Mouse (Mus musculus): ENCODE data around the gene Hist1h2ak. TPM values are rescaled to one million over a fixed set of nuclear protein-coding genes. Genes with fewer than 3 reads are reported as not detected.
"Not testable (repeated sequence)": the region's sequence is repeated elsewhere in the genome, so short reads cannot be mapped to it uniquely, and the experiment has no call there.

The Hist1h2ak gene
- total RNA-seq, 1 experiment from 2014 or later, result 599 TPM

- no peak for ATAC-seq (replicated peaks in 1 of 2; ENCODE audit: insufficient read depth in 1 of 2, low FRiP score in 2 of 2, low TSS enrichment in 1 of 2, low read depth in 1 of 2, poor library complexity in 2 of 2, severe bottlenecking in 2 of 2)
These were observed 24.1 kb downstream of the Hist1h2ak start for GRCm38 (mm10) chr13:21729544-21729943.

GRCm38 (mm10) chr13:21727948-21728572 lies 25.6 kb downstream of the Hist1h2ak start:
- no peak for ATAC-seq (replicated peaks in 1 of 2; ENCODE audit: insufficient read depth in 1 of 2, low FRiP score in 2 of 2, low TSS enrichment in 1 of 2, low read depth in 1 of 2, poor library complexity in 2 of 2, severe bottlenecking in 2 of 2)

DNA sequence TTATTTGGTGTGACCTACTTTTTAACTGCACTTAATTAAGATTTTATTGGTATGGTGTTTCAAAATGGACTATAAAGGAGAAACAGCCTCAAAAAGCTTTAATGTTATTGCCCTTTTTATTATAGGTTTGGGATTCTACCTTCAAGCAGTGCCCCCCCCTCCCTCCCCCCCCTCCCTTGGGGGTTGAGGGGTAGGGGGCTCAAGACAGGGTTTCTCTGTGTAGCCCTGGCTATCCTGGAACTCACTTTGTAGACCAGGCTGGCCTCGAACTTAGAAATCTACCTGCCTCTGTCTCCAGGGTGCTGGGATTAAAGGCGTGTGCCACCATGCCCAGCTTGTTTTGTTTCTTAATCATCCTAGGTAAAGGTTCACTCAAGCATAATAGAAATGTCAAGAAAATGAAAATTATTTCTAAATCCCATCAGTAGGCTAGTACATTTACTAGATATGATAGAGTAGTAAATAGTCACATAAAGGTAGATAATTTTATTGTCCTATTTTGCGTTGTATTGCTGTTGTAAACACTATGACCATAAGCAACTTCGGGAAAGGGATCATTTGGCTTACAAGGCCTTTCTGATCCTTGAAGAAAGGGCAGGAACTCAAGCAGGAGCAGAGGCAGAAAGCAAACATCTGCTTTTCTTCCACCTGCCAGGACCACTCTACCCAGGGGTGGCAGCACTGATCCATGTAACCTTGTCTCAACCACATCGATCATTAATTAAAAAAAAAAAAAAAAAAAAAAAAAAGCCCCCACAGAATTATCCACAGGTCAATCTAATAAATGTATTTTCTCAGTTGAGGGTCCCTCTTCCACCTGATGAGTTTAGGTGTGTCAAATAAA lies 30.4 kb downstream of the Hist1h2ak start:
- ATAC-seq (replicated peaks in 1 of 2; ENCODE audit: insufficient read depth in 1 of 2, low FRiP score in 2 of 2, low TSS enrichment in 1 of 2, low read depth in 1 of 2, poor library complexity in 2 of 2, severe bottlenecking in 2 of 2), result no peak

DNA sequence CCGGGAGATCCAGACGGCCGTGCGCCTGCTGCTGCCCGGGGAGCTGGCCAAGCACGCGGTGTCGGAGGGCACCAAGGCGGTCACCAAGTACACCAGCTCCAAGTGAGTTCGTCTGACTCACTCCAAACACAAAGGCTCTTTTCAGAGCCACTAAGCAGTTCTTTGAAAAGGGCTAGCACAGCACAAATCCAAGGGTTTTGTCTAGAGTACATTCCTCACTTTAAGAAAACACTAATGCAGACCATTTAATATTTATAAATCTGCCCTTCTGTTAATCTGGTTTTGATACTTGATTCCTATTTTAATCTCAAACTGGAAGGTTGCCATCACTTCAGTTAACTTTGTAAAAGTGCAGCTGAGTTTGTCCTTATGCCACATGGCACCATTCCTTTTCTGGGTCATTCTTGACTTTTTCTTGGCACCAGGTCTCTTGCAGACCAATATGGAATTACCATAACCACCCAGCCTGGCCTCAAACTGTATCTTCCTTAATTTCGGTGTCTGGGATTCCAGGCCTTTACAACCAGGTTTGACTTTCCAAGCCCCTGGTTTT lies 31.2 kb downstream of the Hist1h2ak start:
- ATAC-seq (replicated peaks in 1 of 2; ENCODE audit: insufficient read depth in 1 of 2, low FRiP score in 2 of 2, low TSS enrichment in 1 of 2, low read depth in 1 of 2, poor library complexity in 2 of 2, severe bottlenecking in 2 of 2), result no peak

- peak; percentile 97 to 98 for ATAC-seq (replicated peaks in 1 of 2; ENCODE audit: insufficient read depth in 1 of 2, low FRiP score in 2 of 2, low TSS enrichment in 1 of 2, low read depth in 1 of 2, poor library complexity in 2 of 2, severe bottlenecking in 2 of 2)
These were observed 31.8 kb downstream of the Hist1h2ak start, which contains the start of gene Hist1h2bm for GRCm38 (mm10) chr13:21721757-21722372. Gene Hist1h2bm (plus strand): TSS chr13:21722044.

GRCm38 (mm10) chr13:21721107-21721756 lies 32.4 kb downstream of the Hist1h2ak start:
- ATAC-seq (replicated peaks in 1 of 2; ENCODE audit: insufficient read depth in 1 of 2, low FRiP score in 2 of 2, low TSS enrichment in 1 of 2, low read depth in 1 of 2, poor library complexity in 2 of 2, severe bottlenecking in 2 of 2), result not testable (repeated sequence)

DNA sequence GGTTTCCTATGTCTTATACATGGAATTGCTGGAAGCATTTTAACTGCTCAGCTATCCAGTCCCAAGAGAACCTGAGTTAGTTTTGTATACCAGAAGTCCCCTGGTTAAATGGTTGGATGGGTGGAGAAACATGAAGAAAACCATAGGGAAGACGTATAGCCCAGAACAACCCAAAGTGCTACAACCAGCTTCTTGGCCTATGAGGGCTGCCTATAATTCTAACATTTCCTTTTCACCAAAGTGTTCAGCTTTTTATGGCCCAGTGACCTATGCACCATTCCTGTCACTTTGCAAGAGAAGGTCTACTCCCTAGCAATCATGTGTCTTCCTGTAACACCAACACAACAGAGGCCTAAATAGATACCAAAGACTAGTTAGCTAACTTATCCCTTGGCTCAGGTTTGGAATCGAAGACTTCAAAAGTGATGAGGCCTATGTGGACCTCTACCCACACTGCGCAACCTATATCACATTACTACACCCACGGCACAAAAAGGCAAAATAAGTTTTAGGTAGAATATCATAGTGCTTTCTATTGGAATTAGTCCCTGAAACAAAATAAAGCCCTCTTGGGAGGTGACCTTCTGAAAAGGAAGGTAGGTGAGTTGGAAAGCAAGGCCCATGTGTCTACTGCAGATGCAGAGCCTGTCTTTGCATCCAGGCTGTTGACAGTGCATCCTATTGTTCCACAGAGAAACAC lies 35.1 kb downstream of the Hist1h2ak start:
- ATAC-seq (replicated peaks in 1 of 2; ENCODE audit: insufficient read depth in 1 of 2, low FRiP score in 2 of 2, low TSS enrichment in 1 of 2, low read depth in 1 of 2, poor library complexity in 2 of 2, severe bottlenecking in 2 of 2), result no peak

- ATAC-seq (replicated peaks in 1 of 2; ENCODE audit: insufficient read depth in 1 of 2, low FRiP score in 2 of 2, low TSS enrichment in 1 of 2, low read depth in 1 of 2, poor library complexity in 2 of 2, severe bottlenecking in 2 of 2), result peak; percentile 40 to 48; a peak in 3 of 4 replicates
These were observed 36.0 kb downstream of the Hist1h2ak start, which contains the start of gene Hist1h3h for GRCm38 (mm10) chr13:21717397-21718357. Gene Hist1h3h (plus strand): TSS chr13:21717659.

- ATAC-seq (replicated peaks in 1 of 2; ENCODE audit: insufficient read depth in 1 of 2, low FRiP score in 2 of 2, low TSS enrichment in 1 of 2, low read depth in 1 of 2, poor library complexity in 2 of 2, severe bottlenecking in 2 of 2), result peak in 1 of 2 experiments; percentile 15; a peak in 2 of 4 replicates
These were observed 36.9 kb downstream of the Hist1h2ak start for GRCm38 (mm10) chr13:21716540-21717391.

GRCm38 (mm10) chr13:21715864-21716539 lies 37.6 kb downstream of the Hist1h2ak start, which contains the start of the genes Hist1h2bl and Hist1h2ai:
Gene Hist1h2bl (minus strand): TSS chr13:21716143.
Gene Hist1h2ai (plus strand): TSS chr13:21716422.
- peak; percentile 86 to 95 for ATAC-seq (replicated peaks in 1 of 2; ENCODE audit: insufficient read depth in 1 of 2, low FRiP score in 2 of 2, low TSS enrichment in 1 of 2, low read depth in 1 of 2, poor library complexity in 2 of 2, severe bottlenecking in 2 of 2)

- ATAC-seq (replicated peaks in 1 of 2; ENCODE audit: insufficient read depth in 1 of 2, low FRiP score in 2 of 2, low TSS enrichment in 1 of 2, low read depth in 1 of 2, poor library complexity in 2 of 2, severe bottlenecking in 2 of 2), result no peak
These were observed 38.3 kb downstream of the Hist1h2ak start for GRCm38 (mm10) chr13:21715131-21715863.

- ATAC-seq (replicated peaks in 1 of 2; ENCODE audit: insufficient read depth in 1 of 2, low FRiP score in 2 of 2, low TSS enrichment in 1 of 2, low read depth in 1 of 2, poor library complexity in 2 of 2, severe bottlenecking in 2 of 2), result peak in 1 of 2 experiments; percentile 20; a peak in 1 of 4 replicates
These were observed 38.9 kb downstream of the Hist1h2ak start for GRCm38 (mm10) chr13:21714725-21715124.

DNA sequence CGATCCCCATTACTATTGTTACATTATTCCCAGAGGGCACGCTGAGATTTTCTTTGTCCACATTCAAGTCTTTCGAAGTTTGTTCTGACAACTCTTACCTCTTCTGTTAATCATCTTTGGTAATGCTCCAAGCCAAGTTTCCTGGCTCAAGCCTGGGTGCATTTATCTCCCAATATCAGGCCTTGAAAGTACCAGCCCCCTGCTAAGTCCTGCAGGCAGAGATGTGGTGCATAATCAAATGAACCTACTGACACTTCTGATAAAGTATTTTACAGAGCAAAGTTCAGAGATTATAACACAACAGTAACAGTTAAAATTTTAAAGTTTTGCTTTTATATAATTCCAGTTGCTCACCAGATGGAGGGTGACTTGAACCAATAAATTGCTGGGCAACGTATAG lies 41.9 kb downstream of the Hist1h2ak start:
- ATAC-seq (replicated peaks in 1 of 2; ENCODE audit: insufficient read depth in 1 of 2, low FRiP score in 2 of 2, low TSS enrichment in 1 of 2, low read depth in 1 of 2, poor library complexity in 2 of 2, severe bottlenecking in 2 of 2), result no peak
